Mouse (Mus musculus) bone marrow, adult 2 months (tissue): ENCODE results near the gene Vps4a.
A peak's percentile ranks its signal among the peaks of the same experiment; 100 is the strongest.

Experiments used
- CTCF ChIP-seq: fragments of 200-500 bp; IDR thresholded peaks from 2 replicates; pipeline ENCODE4 v1.5.1; 2011; ENCODE audit warnings: low read length, control low read depth; ENCODE audit not compliant: control insufficient read depth, insufficient read depth
- POLR2A ChIP-seq: fragments of 200-500 bp; IDR thresholded peaks from 2 replicates; pipeline ENCODE4 v1.6.1; 2011; ENCODE audit warnings: low read depth, mild to moderate bottlenecking, control low read depth, low read length, borderline replicate concordance; ENCODE audit not compliant: control insufficient read depth

DNA sequence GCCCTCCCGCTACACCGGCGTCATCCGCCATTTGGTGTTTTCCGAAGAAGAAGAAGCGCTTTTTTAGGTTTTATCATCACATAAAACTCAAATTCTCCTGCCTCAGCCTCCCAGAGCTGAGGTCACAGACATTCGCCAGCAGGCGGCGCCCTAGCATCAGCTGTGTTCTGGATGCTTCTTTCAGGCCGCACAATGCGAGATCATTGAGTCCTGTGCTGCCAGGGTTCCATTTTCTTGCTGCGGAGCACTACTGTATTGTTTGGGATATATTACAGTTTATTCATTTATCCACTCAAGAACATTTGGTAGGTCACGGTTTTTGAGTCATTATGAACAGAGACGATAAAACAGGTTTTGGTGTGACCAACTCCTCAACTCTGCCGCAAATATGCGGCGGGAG lies 54.3 kb downstream of the Vps4a start:
- TF ChIP-seq CTCF: peak; percentile 58
- no peak for TF ChIP-seq POLR2A
